ENCODE assay signal across 41 mouse cellular contexts in genomic region chr3:70026605-70027004, GRCm38 (mm10). TPM values are rescaled to one million over a fixed set of nuclear protein-coding genes. Genes with fewer than 3 reads are reported as not detected.
"Had no signal": no experiment of that assay in that cellular context is flagged by ENCODE, and none has a peak within 500 bp of the region (broad histone marks: within the 10 kb centered on the region; RNA-seq: fewer than 3 reads in every experiment).

No protein-coding gene starts in this region.

- H3K9me3 ChIP-seq: heart, embryonic 13.5 days; heart, embryonic 15.5 days; hindbrain, embryonic 13.5 days; hindbrain, embryonic 15.5 days; kidney, embryonic 15.5 days; limb, embryonic 10.5 days; limb, embryonic 12.5 days; liver, embryonic 13.5 days had no signal

- H3K4me3 ChIP-seq: gastrocnemius, adult 2 months; heart, embryonic 13.5 days; heart, embryonic 15.5 days; hindbrain, embryonic 13.5 days; hindbrain, embryonic 15.5 days; kidney, embryonic 15.5 days; limb, embryonic 10.5 days; limb, embryonic 12.5 days; liver, embryonic 13.5 days had no signal

- H3K36me3 ChIP-seq: heart, embryonic 13.5 days; heart, embryonic 15.5 days; hindbrain, embryonic 13.5 days; hindbrain, embryonic 15.5 days; kidney, embryonic 15.5 days; limb, embryonic 10.5 days; limb, embryonic 12.5 days; liver, embryonic 13.5 days had no signal

- H3K4me2 ChIP-seq: heart, embryonic 11.5 days; heart, embryonic 13.5 days; heart, embryonic 15.5 days; hindbrain, embryonic 13.5 days; hindbrain, embryonic 15.5 days; kidney, embryonic 15.5 days; limb, embryonic 12.5 days; liver, embryonic 11.5 days; liver, embryonic 13.5 days had no signal

- DNase-seq: gastrocnemius, adult 2 months; gastrocnemius, postnatal 10 days; gastrocnemius, postnatal 25 days; heart, adult 18-20 months; heart, postnatal 14 days; heart, postnatal 36 days; kidney, adult 11 months; kidney, adult 2 months; kidney, adult 9 months; kidney, postnatal 14 days; kidney, postnatal 36 days; layer of hippocampus, adult 9-11 months; layer of hippocampus, postnatal 36 days; liver; liver, embryonic 13.5 days had no signal

- ATAC-seq: hindbrain, postnatal 0 days; intestine, embryonic 16.5 days had no signal

- H3K27ac ChIP-seq: gastrocnemius, adult 2 months; heart, embryonic 13.5 days; heart, embryonic 15.5 days; hindbrain, embryonic 13.5 days; hindbrain, embryonic 15.5 days; hindbrain, postnatal 0 days; kidney, embryonic 15.5 days; kidney, postnatal 0 days; limb, embryonic 10.5 days; limb, embryonic 12.5 days; liver, embryonic 13.5 days had no signal

- H3K27me3 ChIP-seq: heart, embryonic 13.5 days; heart, embryonic 15.5 days; hindbrain, embryonic 13.5 days; hindbrain, embryonic 15.5 days; kidney, embryonic 15.5 days; limb, embryonic 12.5 days; liver, embryonic 13.5 days had no signal

- H3K9ac ChIP-seq: heart, embryonic 13.5 days; heart, embryonic 15.5 days; hindbrain, embryonic 13.5 days; hindbrain, embryonic 15.5 days; kidney, embryonic 15.5 days; limb, embryonic 12.5 days; liver, embryonic 13.5 days had no signal

- H3K4me1 ChIP-seq: heart, embryonic 13.5 days; heart, embryonic 15.5 days; hindbrain, embryonic 13.5 days; hindbrain, embryonic 15.5 days; kidney, embryonic 15.5 days; limb, embryonic 10.5 days; limb, embryonic 12.5 days; liver, embryonic 13.5 days had no signal

RNA-seq across cellular contexts. Expression of gene Otol1, which starts 19.2 kb away (rescaled TPM):
- total RNA-seq: gastrocnemius, adult 2 months; gastrocnemius, postnatal 10 days; gastrocnemius, postnatal 25 days; gastrocnemius, postnatal 4 days; granulocyte monocyte progenitor cell, adult 5-6 weeks; heart, adult 18-20 months; heart, postnatal 14 days; heart, postnatal 36 days; hematopoietic stem cell, adult 5-6 weeks; hindbrain, postnatal 0 days; layer of hippocampus, adult 18-20 months; layer of hippocampus, adult 8-10 months; layer of hippocampus, postnatal 14 days; layer of hippocampus, postnatal 36 days; left cerebral cortex, adult 18-20 months; left cerebral cortex, adult 8-10 months; left cerebral cortex, postnatal 10 days; left cerebral cortex, postnatal 25 days had no signal
- polyA plus RNA-seq: heart, embryonic 11.5 days; heart, embryonic 13.5 days; heart, embryonic 15.5 days; heart, postnatal 0 days; hindbrain, embryonic 15.5 days; intestine, embryonic 14.5 days; intestine, embryonic 16.5 days; kidney, adult 2 months; kidney, embryonic 15.5 days; kidney, postnatal 0 days; large intestine, adult 2 months; limb, embryonic 10.5 days; limb, embryonic 12.5 days; limb, embryonic 14.5 days; liver, embryonic 11.5 days; liver, embryonic 13.5 days had no signal
